Mouse (Mus musculus) thymus, postnatal 4 days (tissue): ENCODE data around the gene Scrt2.

Experiments
- DNase-seq: peaks from one replicate; pipeline ENCODE4 v3.0.0; 2021

The Scrt2 gene

GRCm38 (mm10) chr2:152082456-152083285 lies 1.3 kb downstream of the Scrt2 start:
- DNase-seq: no peak

- no peak for DNase-seq
Observed at GRCm38 (mm10) chr2:152083411-152083810, 2.1 kb downstream of the Scrt2 start.

GRCm38 (mm10) chr2:152084298-152084697 lies 3.0 kb downstream of the Scrt2 start:
- no peak for DNase-seq

GRCm38 (mm10) chr2:152085414-152085813 lies 4.1 kb downstream of the Scrt2 start:
- no peak for DNase-seq

GRCm38 (mm10) chr2:152086451-152086850 lies 5.1 kb downstream of the Scrt2 start:
- DNase-seq: no peak

- DNase-seq: no peak
Observed at GRCm38 (mm10) chr2:152087111-152087510, 5.8 kb downstream of the Scrt2 start.

GRCm38 (mm10) chr2:152089078-152089477 lies 7.7 kb downstream of the Scrt2 start:
- peak; percentile 66 for DNase-seq

- no peak for DNase-seq
Observed at GRCm38 (mm10) chr2:152089581-152089980, 8.3 kb downstream of the Scrt2 start.

GRCm38 (mm10) chr2:152090486-152090885 lies 9.2 kb downstream of the Scrt2 start:
- no peak for DNase-seq

GRCm38 (mm10) chr2:152091342-152092056 lies 10.2 kb downstream of the Scrt2 start:
- DNase-seq: no peak

- no peak for DNase-seq
Observed at GRCm38 (mm10) chr2:152092927-152093326, 11.6 kb downstream of the Scrt2 start.

GRCm38 (mm10) chr2:152093356-152093792 lies 12.0 kb downstream of the Scrt2 start:
- DNase-seq: peak; percentile 44

- no peak for DNase-seq
Observed at GRCm38 (mm10) chr2:152094856-152095545, 13.7 kb downstream of the Scrt2 start.

- no peak for DNase-seq
Observed at GRCm38 (mm10) chr2:152096922-152097321, 15.6 kb downstream of the Scrt2 start.

GRCm38 (mm10) chr2:152097916-152098315 lies 16.6 kb downstream of the Scrt2 start:
- no peak for DNase-seq

- DNase-seq: no peak
Observed at GRCm38 (mm10) chr2:152099538-152099937, 18.2 kb downstream of the Scrt2 start.

- no peak for DNase-seq
Observed at GRCm38 (mm10) chr2:152101761-152102160, 20.4 kb downstream of the Scrt2 start.

GRCm38 (mm10) chr2:152102369-152102768 lies 21.0 kb downstream of the Scrt2 start:
- no peak for DNase-seq

- no peak for DNase-seq
Observed at GRCm38 (mm10) chr2:152104711-152105317, 23.5 kb downstream of the Scrt2 start.

- DNase-seq: peak; percentile 62
Observed at GRCm38 (mm10) chr2:152105318-152106224, 24.2 kb downstream of the Scrt2 start, which contains the start of gene Srxn1. Gene Srxn1 (plus strand): TSS chr2:152105516.

GRCm38 (mm10) chr2:152106225-152106595 lies 24.9 kb downstream of the Scrt2 start:
- no peak for DNase-seq

GRCm38 (mm10) chr2:152106597-152106996 lies 25.3 kb downstream of the Scrt2 start:
- DNase-seq: no peak
